Mouse (Mus musculus) cerebellum, postnatal 4 days (tissue): ENCODE results near the gene Osmr.
"Not testable (repeated sequence)": the region's sequence is repeated elsewhere in the genome, so short reads cannot be mapped to it uniquely, and the experiment has no call there.

Experiments
- DNase-seq, 2 experiments: peaks; one replicate each; pipeline ENCODE4 v3.0.0; 2022; ENCODE audit warnings: low spot score in 2 of 2, mixed read lengths in 1 of 2

The Osmr gene

DNA sequence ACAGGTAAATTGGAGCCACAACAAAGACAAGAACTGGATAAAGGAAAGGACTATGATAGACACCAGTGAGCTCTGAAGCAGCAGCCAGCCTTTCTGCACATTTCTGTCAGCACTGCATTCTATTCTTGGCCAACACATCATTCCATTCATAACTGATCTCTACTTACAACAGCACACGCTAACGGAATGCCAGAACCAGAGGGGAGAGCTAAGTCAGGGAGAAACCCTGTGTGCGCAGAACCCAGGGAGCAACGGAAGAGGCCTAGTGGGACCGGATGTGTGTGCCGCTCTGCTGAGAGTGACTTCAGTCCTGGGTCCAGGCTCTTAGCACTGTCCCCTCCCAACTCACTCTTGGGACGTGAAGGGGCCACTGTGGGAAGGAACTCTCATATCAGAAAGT is 13.2 kb downstream of the Osmr start:
- DNase-seq, result no peak

- DNase-seq, result no peak
Measured at GRCm38 (mm10) chr15:6859781-6860180, 15.0 kb downstream of the Osmr start.

DNA sequence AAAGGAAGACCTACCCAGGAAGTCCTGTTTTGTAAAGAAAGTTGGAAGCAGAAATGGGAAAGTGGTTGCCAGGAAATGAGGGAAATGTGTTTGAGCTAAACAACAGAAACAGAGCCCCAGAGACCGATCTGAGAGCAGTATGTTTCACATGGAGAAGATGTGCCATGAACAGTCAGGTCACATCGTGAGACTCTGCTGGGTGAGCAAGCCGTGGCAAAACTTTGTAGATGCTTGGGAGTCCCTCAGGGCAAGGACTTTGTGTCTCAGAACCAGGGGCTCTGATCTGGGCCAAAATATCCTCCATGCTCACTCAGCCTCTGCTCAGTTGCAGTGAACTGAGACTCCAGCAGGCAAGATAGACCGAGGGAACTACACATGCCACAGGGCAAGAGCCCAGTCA is 15.9 kb downstream of the Osmr start:
- DNase-seq, result no peak

DNA sequence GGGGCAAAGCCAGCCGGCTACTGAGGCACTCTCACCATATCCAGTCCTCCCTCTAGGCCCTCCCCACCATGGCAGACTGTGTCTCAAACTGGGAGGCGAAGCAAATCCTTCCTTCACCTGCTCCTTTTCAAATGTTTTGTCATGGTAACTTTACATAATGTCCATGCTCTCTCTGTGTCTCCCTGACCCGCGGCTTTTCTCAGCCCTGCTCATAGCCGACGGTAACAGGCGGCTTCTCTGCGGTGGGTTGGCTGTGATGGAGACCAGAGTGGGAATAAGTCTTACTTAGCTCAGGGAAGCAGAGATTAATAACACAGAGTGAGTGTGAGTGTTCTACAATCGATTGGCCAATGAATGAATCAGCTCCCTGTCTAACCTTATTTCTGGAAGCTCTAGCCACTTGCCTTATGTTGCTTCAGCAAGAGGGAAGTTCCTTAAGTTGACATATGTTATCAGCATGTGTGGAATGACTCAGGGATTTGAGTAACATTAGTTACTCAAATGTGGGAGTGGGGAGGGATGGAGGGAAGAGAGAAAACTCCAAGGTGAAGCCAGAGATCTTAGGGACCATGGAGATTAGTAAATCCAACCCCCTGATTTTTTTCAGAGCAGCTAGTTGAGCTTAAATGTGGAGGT is 17.4 kb downstream of the Osmr start:
- no peak for DNase-seq

DNA sequence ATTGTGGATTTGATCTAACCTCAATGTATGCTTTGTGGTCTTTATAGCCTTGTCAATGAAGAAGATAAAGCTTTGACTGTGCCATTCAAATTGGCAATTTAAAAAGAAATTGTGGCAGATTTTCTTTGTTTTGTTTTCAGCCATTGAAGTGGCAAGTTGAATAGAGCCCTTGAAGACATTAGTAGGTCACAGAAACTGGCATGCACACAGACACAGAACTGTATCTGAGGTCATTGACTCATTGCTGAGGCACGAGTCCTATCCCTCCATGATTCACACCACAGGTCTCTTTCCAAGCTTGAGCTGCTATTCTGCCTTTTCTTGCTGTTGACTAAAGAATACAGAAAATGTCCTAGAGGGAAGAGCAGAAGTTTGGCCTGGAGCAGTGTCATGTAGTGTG is 24.9 kb downstream of the Osmr start:
- DNase-seq, result no peak

- peak in 1 of 2 experiments; percentile 4 for DNase-seq
Measured at GRCm38 (mm10) chr15:6840199-6840598, 34.6 kb downstream of the Osmr start.

GRCm38 (mm10) chr15:6815807-6816206 is 59.0 kb downstream of the Osmr start:
- no peak for DNase-seq

DNA sequence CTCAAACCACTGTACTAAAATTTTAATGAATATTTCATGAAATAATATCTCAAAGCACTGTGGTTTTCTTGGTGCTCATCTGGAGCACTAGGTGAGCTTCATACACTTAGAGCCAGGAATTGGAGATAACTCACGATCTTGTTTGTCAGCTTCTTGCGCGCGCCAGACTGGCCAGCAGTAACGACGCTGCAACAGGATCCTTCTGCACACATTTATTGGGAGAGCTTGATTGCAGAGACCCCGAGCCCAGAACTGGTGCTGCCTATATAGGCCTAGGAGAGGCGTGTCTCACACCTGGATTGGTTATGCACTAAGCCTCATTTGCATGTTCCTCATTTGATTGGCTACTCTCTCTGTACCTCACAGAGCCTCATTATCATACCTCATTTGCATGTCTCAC is 73.6 kb downstream of the Osmr start:
- DNase-seq, result not testable (repeated sequence)

DNA sequence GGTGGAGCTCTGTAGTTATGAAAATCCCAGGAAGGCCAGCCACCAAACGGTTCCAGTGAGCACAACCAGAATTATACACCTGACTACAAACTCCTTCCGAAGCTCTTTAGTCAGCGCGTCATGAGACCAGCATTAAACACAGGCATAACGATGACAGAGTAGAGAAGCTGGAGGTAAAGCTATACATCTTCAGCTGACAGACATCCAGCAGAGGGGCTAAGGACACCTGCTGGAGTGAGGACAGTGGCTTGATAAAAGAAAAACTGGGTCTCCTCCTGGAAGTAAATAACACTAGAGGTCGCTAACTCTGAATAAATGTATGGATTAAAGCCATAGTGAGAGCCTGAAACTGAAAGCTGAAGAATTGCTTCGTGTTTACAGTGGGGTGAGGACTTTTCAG is 81.9 kb downstream of the Osmr start:
- no peak for DNase-seq

- DNase-seq, result no peak
Measured at GRCm38 (mm10) chr15:6791648-6792047, 83.1 kb downstream of the Osmr start.

GRCm38 (mm10) chr15:6790011-6790410 is 84.8 kb downstream of the Osmr start:
- no peak for DNase-seq

- DNase-seq, result no peak
Measured at GRCm38 (mm10) chr15:6787236-6787635, 87.5 kb downstream of the Osmr start.

DNA sequence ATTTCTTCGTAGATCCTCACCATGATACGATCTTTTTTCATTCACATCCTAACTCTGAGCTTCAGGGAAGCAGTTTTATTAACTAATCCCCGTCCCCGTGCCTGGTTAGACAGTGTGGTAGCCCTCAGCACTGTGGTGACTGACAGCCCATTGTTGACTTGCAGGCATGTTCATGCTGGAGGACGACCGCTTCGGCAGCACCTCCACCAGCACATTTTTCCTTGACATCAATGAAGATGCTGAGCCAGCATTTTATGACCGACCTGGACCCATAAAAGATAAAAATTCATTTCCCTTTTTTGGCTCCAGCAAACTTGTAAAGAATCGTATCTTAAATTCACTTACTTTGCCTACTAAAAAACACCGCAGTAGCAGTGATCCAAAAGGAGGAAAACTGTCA is 88.6 kb downstream of the Osmr start:
- DNase-seq, result no peak

DNA sequence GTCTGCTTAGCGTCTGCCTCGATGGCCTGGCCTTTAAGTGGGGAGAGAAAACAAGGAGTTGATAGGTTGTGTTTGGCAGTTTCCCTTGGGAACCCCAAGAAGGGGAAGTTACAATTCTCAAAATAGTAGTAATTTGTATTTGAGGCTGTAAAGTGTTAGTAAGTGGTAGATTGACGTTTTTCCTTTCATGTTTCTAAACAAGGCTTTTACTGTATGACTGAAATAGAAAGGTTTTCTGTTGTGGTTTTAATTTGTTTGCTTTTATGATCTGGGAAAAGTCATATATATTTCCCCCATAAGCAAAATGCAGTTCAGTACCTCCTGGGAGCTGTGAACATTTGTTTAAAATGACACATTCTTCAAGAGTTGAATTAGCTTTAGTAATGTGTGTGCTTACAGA is 102.5 kb downstream of the Osmr start:
- DNase-seq, result no peak
